Mouse (Mus musculus): Measurements from ENCODE around the gene Nr1d1. TPM values are rescaled to one million over a fixed set of nuclear protein-coding genes. Genes with fewer than 3 reads are reported as not detected.

Gene Nr1d1
- polyA plus RNA-seq (2016; fragmentation: Nextera tagmentation; extraction: Ambion mirVana): 2.1 and 2.2 TPM in 2 replicates

GRCm38 (mm10) chr11:98774582-98775347, at the start of gene Nr1d1:
Gene Nr1d1, minus strand, starts transcription at chr11:98775333.
- 1% methylated on average over 22 of the region's 22 CpGs for WGBS
- H3K9me3 ChIP-seq: no peaks in the 10 kb centered on the region
- ATAC-seq (ENCODE audit: low FRiP score): peak; percentile 30; the same call in 1 of the 2 replicates
- peak within 1 kb of the TSS; percentile 50 for H3K9ac ChIP-seq
- H3K4me3 ChIP-seq (replicated peaks): peak within 1 kb of the TSS; percentile 33
- H3K4me2 ChIP-seq: peak within 1 kb of the TSS; percentile 66
- peaks cover 20% of the 10 kb centered on the region for H3K36me3 ChIP-seq (replicated peaks)
- H3K27me3 ChIP-seq: 0 out of 2 replicates have a peak, but pooled peaks cover 3% of the 10 kb centered on the region
- peak within 1 kb of the TSS; percentile 56 for H3K27ac ChIP-seq
- H3K4me1 ChIP-seq: peaks cover 52% of the 10 kb centered on the region

DNA sequence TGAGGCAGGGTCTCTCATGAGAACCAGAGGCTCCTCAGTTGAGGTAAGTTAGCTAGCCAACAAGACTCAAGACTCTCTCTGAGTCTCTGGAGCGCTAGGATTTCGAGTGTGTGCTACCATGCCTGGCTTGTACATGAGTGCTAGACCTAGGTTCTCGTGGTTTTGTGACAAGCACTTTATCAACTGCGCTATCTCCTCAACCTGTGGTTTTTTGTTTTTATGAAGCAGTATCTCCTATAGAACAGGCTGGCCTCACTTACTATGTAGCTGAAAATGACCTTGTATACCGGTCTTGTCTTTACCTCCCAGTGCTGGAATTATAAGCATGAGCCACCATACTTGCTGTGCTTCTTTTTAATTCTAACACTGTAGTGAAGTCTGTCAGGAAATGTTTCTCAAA, 45.8 kb upstream of the Nr1d1 start:
- no peak overlapping the region for H3K9ac ChIP-seq
- no peaks in the 10 kb centered on the region for H3K4me1 ChIP-seq
- no peaks in the 10 kb centered on the region for H3K27me3 ChIP-seq
- H3K9me3 ChIP-seq: no peaks in the 10 kb centered on the region
- H3K4me2 ChIP-seq: no peak overlapping the region
- no peak for ATAC-seq (ENCODE audit: low FRiP score)
- WGBS: 93% methylated on average over 5 of the region's 5 CpGs
- peaks cover 96% of the 10 kb centered on the region for H3K36me3 ChIP-seq (replicated peaks)
- H3K4me3 ChIP-seq (replicated peaks): no peak overlapping the region
- H3K27ac ChIP-seq: no peak overlapping the region

DNA sequence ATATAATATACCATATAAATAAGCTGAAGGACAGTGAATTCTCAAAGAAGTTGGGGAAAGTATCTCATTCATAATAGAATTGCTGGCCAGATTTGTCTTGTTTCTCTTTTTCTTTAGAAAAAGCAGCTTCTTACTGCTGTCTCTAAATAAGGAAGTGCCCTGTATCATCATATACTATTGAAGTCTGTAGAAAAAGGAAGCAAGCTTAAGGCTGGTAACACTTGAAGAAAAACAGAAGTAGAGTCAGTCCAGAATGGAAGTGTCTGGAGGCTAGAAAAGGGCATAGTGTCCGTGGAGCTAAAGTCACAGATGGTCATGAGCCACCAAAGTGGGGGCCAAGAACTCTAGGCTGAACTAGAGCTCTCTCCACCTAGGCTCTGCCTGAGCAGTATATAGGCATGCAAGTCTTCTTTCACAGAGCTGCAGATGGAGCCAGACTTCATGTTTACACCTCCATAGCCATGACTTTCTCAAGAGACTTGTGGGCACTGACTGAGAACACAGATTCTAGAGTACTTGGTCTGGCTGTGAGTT, 41.6 kb upstream of the Nr1d1 start:
- Histone ChIP-seq H3K9ac (no peak overlapping the region), H3K4me3 (replicated peaks) (no peak overlapping the region), H3K27me3 (no peaks in the 10 kb centered on the region), H3K36me3 (replicated peaks) (peaks cover 90% of the 10 kb centered on the region), H3K4me2 (no peak overlapping the region), H3K4me1 (peaks cover under 1% of the 10 kb centered on the region; the same call in 1 of the 2 replicates), H3K9me3 (no peaks in the 10 kb centered on the region), H3K27ac (no peak overlapping the region)
- 100% methylated on average over 1 of the region's 1 CpGs for WGBS
- no peak for ATAC-seq (ENCODE audit: low FRiP score)

DNA sequence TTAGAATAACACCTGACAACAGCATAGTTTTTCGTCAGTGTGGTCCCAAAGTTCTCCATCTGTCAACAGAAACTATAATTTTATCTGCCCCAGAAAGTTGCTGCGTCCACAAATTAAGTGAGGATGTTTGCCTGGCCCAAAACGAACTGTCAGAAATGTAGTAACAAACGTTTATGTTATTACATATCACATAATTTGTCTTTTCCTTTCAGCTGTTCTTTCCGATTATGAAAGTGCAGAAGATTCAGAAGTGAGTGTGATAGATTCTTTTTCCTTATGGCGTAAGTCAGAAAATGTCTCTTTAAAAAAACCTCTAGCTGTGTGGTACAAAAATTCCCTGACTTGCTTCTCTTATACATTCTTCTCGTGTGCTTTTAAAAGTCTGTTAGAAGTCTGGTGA, 35.6 kb upstream of the Nr1d1 start:
- Histone ChIP-seq H3K9ac (peak overlapping the region; percentile 96), H3K4me2 (peak overlapping the region; percentile 81), H3K27ac (peak overlapping the region; percentile 99; the same call in 1 of the 2 replicates), H3K4me3 (replicated peaks) (peak overlapping the region; percentile 95), H3K4me1 (peaks cover 22% of the 10 kb centered on the region), H3K36me3 (replicated peaks) (peaks cover 63% of the 10 kb centered on the region), H3K9me3 (no peaks in the 10 kb centered on the region), H3K27me3 (no peaks in the 10 kb centered on the region)
- WGBS: 80% methylated on average over 7 of the region's 7 CpGs
- ATAC-seq (ENCODE audit: low FRiP score): no peak

- peaks cover 65% of the 10 kb centered on the region for H3K36me3 ChIP-seq (replicated peaks)
- H3K27me3 ChIP-seq: no peaks in the 10 kb centered on the region
- peak; percentile 98 for ATAC-seq (ENCODE audit: low FRiP score)
- peaks cover 22% of the 10 kb centered on the region for H3K4me1 ChIP-seq
- H3K4me3 ChIP-seq (replicated peaks): peak overlapping the region; percentile 95
- H3K9ac ChIP-seq: peak overlapping the region; percentile 96
- H3K27ac ChIP-seq: peak overlapping the region; percentile 99
- WGBS: under 1% methylated on average over 75 of the region's 84 CpGs
- no peaks in the 10 kb centered on the region for H3K9me3 ChIP-seq
- peak overlapping the region; percentile 81 for H3K4me2 ChIP-seq
Observed at GRCm38 (mm10) chr11:98809457-98810290, 34.5 kb upstream of the Nr1d1 start.

DNA sequence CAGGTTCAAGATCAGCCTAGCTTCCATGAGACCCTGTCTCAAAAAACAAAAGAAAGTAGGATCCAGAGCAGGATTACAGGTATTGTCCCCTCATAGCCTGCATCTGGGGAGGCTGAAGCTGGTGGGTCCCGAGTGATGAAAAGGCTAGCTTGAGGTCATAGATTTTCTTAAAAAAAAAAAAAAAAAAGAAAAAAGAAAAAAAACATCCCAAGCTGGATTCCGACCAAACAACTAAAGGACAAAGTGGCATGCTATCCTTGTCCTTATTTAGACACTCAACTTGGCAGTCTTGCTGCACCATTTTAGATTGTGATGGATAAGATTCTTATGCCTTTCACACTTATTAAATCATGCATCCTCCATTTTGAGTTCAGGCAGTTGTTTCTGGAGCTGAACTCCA, 33.3 kb upstream of the Nr1d1 start:
- no peak overlapping the region for H3K9ac ChIP-seq
- 76% methylated on average over 2 of the region's 2 CpGs for WGBS
- 0 out of 2 replicates have a peak overlapping the region, but pooled peaks have one; percentile 36 for H3K27ac ChIP-seq
- no peak for ATAC-seq (ENCODE audit: low FRiP score)
- H3K4me1 ChIP-seq: peaks cover 22% of the 10 kb centered on the region
- no peak overlapping the region for H3K4me2 ChIP-seq
- no peaks in the 10 kb centered on the region for H3K9me3 ChIP-seq
- H3K36me3 ChIP-seq (replicated peaks): peaks cover 69% of the 10 kb centered on the region
- H3K27me3 ChIP-seq: no peaks in the 10 kb centered on the region
- H3K4me3 ChIP-seq (replicated peaks): no peak overlapping the region

DNA sequence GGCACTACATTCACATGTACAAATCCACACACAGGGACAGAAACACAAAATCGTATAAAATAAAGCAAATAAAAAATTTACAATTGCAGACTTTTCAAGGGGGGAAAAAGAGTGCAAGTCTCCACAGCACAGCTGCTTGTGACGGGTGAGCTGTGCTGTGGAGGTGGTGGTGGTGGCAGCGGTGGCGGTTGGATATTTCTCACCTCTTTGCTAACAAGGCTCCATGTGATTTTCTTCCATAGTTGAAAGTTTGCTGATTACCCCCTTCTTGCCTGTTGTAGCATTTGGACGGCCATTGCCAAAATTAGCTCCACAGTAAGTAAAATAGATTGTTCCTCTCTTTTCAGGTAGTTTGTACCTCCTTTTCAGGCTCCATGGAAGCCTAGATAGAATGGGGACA, 29.5 kb upstream of the Nr1d1 start, which contains the start of gene Casc3:
Casc3 (plus strand) TSS at position 301 of the 400 bp plus-strand sequence.
- H3K4me3 ChIP-seq (replicated peaks): no peak within 1 kb of the TSS
- peaks cover 85% of the 10 kb centered on the region for H3K36me3 ChIP-seq (replicated peaks)
- H3K9me3 ChIP-seq: no peaks in the 10 kb centered on the region
- peaks cover 12% of the 10 kb centered on the region for H3K4me1 ChIP-seq
- H3K27ac ChIP-seq: no peak within 1 kb of the TSS
- ATAC-seq (ENCODE audit: low FRiP score): no peak
- no peak within 1 kb of the TSS for H3K9ac ChIP-seq
- WGBS: 93% methylated on average over 5 of the region's 5 CpGs
- no peaks in the 10 kb centered on the region for H3K27me3 ChIP-seq
- no peak within 1 kb of the TSS for H3K4me2 ChIP-seq

DNA sequence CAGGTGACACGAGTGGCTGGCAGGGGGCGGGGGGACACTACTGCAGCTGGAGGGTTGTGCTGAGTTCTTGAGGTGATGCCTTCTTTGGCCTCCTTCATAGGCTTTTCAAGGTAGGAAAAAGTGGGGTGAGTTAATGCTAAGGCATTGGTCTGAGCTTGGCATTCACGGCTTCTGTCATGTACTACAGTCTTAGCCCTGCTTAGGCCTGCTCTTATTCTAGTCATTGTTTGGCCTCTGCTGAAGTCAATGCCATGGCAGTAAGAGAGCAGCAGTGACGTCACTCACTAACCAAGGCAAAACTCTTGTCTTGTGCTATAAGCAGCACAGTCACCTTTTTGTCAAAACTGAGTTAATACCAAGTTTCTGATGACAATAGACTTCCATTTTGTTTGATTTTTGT, 22.8 kb upstream of the Nr1d1 start:
- H3K36me3 ChIP-seq (replicated peaks): peaks cover 45% of the 10 kb centered on the region
- H3K9me3 ChIP-seq: no peaks in the 10 kb centered on the region
- H3K4me3 ChIP-seq (replicated peaks): peak overlapping the region; percentile 100
- H3K27me3 ChIP-seq: no peaks in the 10 kb centered on the region
- ATAC-seq (ENCODE audit: low FRiP score): no peak
- 42% methylated on average over 4 of the region's 4 CpGs for WGBS
- peaks cover 38% of the 10 kb centered on the region for H3K4me1 ChIP-seq
- H3K9ac ChIP-seq: peak overlapping the region; percentile 99
- peak overlapping the region; percentile 96 for H3K4me2 ChIP-seq
- no peak overlapping the region for H3K27ac ChIP-seq

DNA sequence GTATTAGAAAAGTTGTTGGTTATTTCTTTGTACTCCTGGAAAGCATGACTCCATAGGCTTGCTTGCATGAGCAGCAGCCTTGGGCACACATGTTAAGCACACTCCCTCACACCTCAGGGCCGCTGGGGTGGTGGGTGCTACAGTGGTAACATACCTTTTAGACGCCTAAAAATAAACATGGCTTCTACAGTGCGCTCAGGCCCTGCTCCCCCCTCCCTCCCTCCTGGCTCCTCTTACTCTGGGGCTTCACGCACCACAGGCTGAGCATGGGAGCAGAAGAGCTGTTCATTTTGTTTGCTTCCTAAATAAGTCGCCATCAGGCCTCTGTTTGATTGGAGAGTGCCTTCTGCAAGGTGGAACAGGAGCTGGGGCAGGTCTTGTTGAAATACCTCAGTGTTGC, 22.2 kb upstream of the Nr1d1 start:
- Histone ChIP-seq H3K4me2 (peak overlapping the region; percentile 96), H3K27me3 (no peaks in the 10 kb centered on the region), H3K9me3 (no peaks in the 10 kb centered on the region), H3K4me3 (replicated peaks) (peak overlapping the region; percentile 100), H3K36me3 (replicated peaks) (peaks cover 39% of the 10 kb centered on the region), H3K4me1 (peaks cover 44% of the 10 kb centered on the region), H3K27ac (peak overlapping the region; percentile 100), H3K9ac (peak overlapping the region; percentile 99)
- WGBS: 16% methylated on average over 5 of the region's 5 CpGs
- no peak for ATAC-seq (ENCODE audit: low FRiP score)

- Histone ChIP-seq H3K4me1 (peaks cover 48% of the 10 kb centered on the region), H3K4me2 (peak overlapping the region; percentile 96), H3K27me3 (no peaks in the 10 kb centered on the region), H3K9ac (peak overlapping the region; percentile 99), H3K4me3 (replicated peaks) (peak overlapping the region; percentile 100), H3K36me3 (replicated peaks) (peaks cover 33% of the 10 kb centered on the region), H3K27ac (peak overlapping the region; percentile 100), H3K9me3 (no peaks in the 10 kb centered on the region)
- 3% methylated on average over 23 of the region's 23 CpGs for WGBS
- peak; percentile 28 for ATAC-seq (ENCODE audit: low FRiP score)
Observed at GRCm38 (mm10) chr11:98796515-98797216, 21.5 kb upstream of the Nr1d1 start.

GRCm38 (mm10) chr11:98795714-98796514, 20.8 kb upstream of the Nr1d1 start:
- H3K4me3 ChIP-seq (replicated peaks): peak overlapping the region; percentile 100
- H3K36me3 ChIP-seq (replicated peaks): peaks cover 26% of the 10 kb centered on the region
- peak overlapping the region; percentile 99 for H3K9ac ChIP-seq
- WGBS: under 1% methylated on average over 63 of the region's 74 CpGs
- H3K27ac ChIP-seq: peak overlapping the region; percentile 100
- ATAC-seq (ENCODE audit: low FRiP score): peak; percentile 49
- H3K4me1 ChIP-seq: peaks cover 48% of the 10 kb centered on the region
- H3K27me3 ChIP-seq: no peaks in the 10 kb centered on the region
- H3K9me3 ChIP-seq: no peaks in the 10 kb centered on the region
- peak overlapping the region; percentile 96 for H3K4me2 ChIP-seq
